Mouse (Mus musculus) neural tube, embryonic 14.5 days (tissue): ENCODE results near the gene Gm10570. TPM values are rescaled to one million over a fixed set of nuclear protein-coding genes. Genes with fewer than 3 reads are reported as not detected.

Source experiments
- ATAC-seq: fragments of 200-750 bp; cut with Nextera tagmentation; 2 replicates; pipeline ENCODE4 v1.8.0; 2017; ENCODE audit warnings: low read depth, mild to moderate bottlenecking, moderate TSS enrichment, moderate library complexity
- H3K27ac ChIP-seq: fragments of 300-500 bp; sonication (generic); 2 replicates; pipeline ENCODE4 v1.5.1; 2014; ENCODE audit warnings: low read depth, mild to moderate bottlenecking, control low read depth, low read length, moderate library complexity, mixed read lengths
- H3K27me3 ChIP-seq: fragments of 300-500 bp; sonication (generic); 2 replicates; pipeline ENCODE4 v1.6.1; 2014; ENCODE audit warnings: low read length; ENCODE audit not compliant: control insufficient read depth, insufficient read depth
- H3K36me3 ChIP-seq: fragments of 300-500 bp; sonication (generic); 2 replicates; pipeline ENCODE4 v1.6.1; 2014; ENCODE audit warnings: low read length, mixed read lengths; ENCODE audit not compliant: control insufficient read depth, insufficient read depth
- H3K4me1 ChIP-seq: fragments of 300-500 bp; sonication (generic); 2 replicates; pipeline ENCODE4 v1.6.1; 2014; ENCODE audit warnings: low read length; ENCODE audit not compliant: control insufficient read depth, insufficient read depth
- H3K4me2 ChIP-seq: fragments of 300-500 bp; sonication (generic); 2 replicates; pipeline ENCODE4 v1.6.1; 2014; ENCODE audit warnings: mild to moderate bottlenecking, low read depth, low read length, control low read depth
- H3K4me3 ChIP-seq: fragments of 300-500 bp; sonication (generic); 2 replicates; pipeline ENCODE4 v1.5.1; 2014; ENCODE audit warnings: low read depth, low read length, control low read depth, mixed read lengths
- H3K9ac ChIP-seq: fragments of 300-500 bp; sonication (generic); replicated peaks from 2 replicates; pipeline ENCODE4 v1.6.1; 2014; ENCODE audit warnings: low read depth, mild to moderate bottlenecking, control low read depth, low read length, mixed read lengths
- H3K9me3 ChIP-seq: fragments of 300-500 bp; sonication (generic); 2 replicates; pipeline ENCODE4 v1.6.1; 2016; ENCODE audit warnings: low read length; ENCODE audit not compliant: control insufficient read depth
- WGBS: fragments of 180-500 bp; shearing (Covaris S2); extraction: QIAGEN DNeasy Blood & Tissue Kit; methylation state at CpG from one replicate; pipeline ENCODE4 v1.1.7; 2014; 5-methylcytosine and 5-hydroxymethylcytosine counted together
- polyA plus RNA-seq: library from polyadenylated mRNA; unstranded; fragments of >200 nt; fragmentation: Nextera tagmentation; extraction: Ambion mirVana; gene quantifications from 2 replicates; pipeline ENCODE4 v1.2.1, GENCODE M21; 2014

Gene Gm10570
- polyA plus RNA-seq, 1 experiment from 2014 or later, result 1.8 TPM

DNA sequence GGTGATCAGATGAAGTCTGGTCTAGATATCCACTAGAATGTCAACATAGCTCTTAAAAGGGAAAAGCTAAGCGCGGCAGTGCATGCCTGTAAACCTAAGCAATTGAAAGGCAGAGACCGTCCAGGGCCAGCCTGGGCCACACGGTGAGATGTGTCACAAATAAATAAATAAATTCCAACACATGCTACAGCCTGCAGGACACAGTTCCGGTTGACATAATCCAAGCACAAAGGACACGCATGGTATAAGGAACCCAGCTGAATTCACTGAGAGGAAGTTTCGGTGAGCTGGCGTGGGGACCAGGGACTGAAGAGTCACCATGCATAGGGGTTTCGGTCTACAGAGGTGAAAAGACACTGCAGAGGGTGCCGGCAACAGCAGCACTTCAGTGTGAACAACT, 39.7 kb downstream of the Gm10570 start:
- 86% methylated on average over 10 of the region's 10 CpGs for WGBS
- no peak overlapping the region for H3K27ac ChIP-seq
- no peaks in the 10 kb centered on the region for H3K27me3 ChIP-seq
- ATAC-seq, result no peak
- no peak overlapping the region for H3K4me2 ChIP-seq
- peaks cover 9% of the 10 kb centered on the region for H3K4me1 ChIP-seq
- no peak overlapping the region for H3K4me3 ChIP-seq
- no peak overlapping the region for H3K9ac ChIP-seq
- H3K36me3 ChIP-seq, result no peaks in the 10 kb centered on the region
- no peaks in the 10 kb centered on the region for H3K9me3 ChIP-seq

DNA sequence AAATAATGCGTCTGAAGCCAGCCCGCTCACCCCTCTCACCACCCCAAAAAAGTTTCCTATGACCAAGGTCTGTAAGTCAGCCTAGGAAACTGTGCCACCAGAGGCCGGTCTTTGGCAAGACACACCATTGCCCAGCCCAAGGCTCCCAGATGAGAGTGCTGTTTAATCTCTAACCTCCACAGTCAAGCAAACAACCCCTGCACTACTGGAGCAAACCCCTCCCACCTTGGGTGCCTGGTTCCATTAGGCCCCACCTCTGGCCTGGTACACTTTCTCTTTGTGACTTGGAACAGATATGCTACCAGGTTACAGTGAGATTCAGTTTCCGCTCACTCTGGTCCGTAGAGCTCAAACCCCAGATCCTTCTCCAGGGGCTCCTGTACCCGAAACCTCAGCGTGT, 41.4 kb downstream of the Gm10570 start:
- no peaks in the 10 kb centered on the region for H3K27me3 ChIP-seq
- peaks cover 5% of the 10 kb centered on the region; the same call in 1 of the 2 replicates for H3K36me3 ChIP-seq
- H3K27ac ChIP-seq, result no peak overlapping the region
- H3K9ac ChIP-seq, result no peak overlapping the region
- no peak for ATAC-seq
- H3K4me1 ChIP-seq, result 0 out of 2 replicates have a peak, but pooled peaks cover 4% of the 10 kb centered on the region
- H3K4me3 ChIP-seq, result no peak overlapping the region
- no peaks in the 10 kb centered on the region for H3K9me3 ChIP-seq
- WGBS, result 90% methylated on average over 7 of the region's 7 CpGs
- no peak overlapping the region for H3K4me2 ChIP-seq

GRCm38 (mm10) chr4:130266601-130267000, 41.9 kb downstream of the Gm10570 start:
- no peaks in the 10 kb centered on the region for H3K27me3 ChIP-seq
- no peaks in the 10 kb centered on the region for H3K9me3 ChIP-seq
- ATAC-seq, result no peak
- H3K4me2 ChIP-seq, result no peak overlapping the region
- H3K9ac ChIP-seq, result no peak overlapping the region
- H3K27ac ChIP-seq, result no peak overlapping the region
- 78% methylated on average over 9 of the region's 9 CpGs for WGBS
- H3K4me3 ChIP-seq, result no peak overlapping the region
- H3K4me1 ChIP-seq, result 0 out of 2 replicates have a peak, but pooled peaks cover 4% of the 10 kb centered on the region
- peaks cover 5% of the 10 kb centered on the region; the same call in 1 of the 2 replicates for H3K36me3 ChIP-seq

- ATAC-seq, result peak; percentile 44; the same call in 1 of the 2 replicates
- H3K36me3 ChIP-seq, result peaks cover 5% of the 10 kb centered on the region
- H3K4me3 ChIP-seq, result no peak overlapping the region
- H3K27me3 ChIP-seq, result no peaks in the 10 kb centered on the region
- H3K9ac ChIP-seq, result no peak overlapping the region
- 27% methylated on average over 24 of the region's 24 CpGs for WGBS
- no peak overlapping the region for H3K27ac ChIP-seq
- H3K4me1 ChIP-seq, result 0 out of 2 replicates have a peak, but pooled peaks cover 4% of the 10 kb centered on the region
- H3K4me2 ChIP-seq, result no peak overlapping the region
- H3K9me3 ChIP-seq, result no peaks in the 10 kb centered on the region
Measured at GRCm38 (mm10) chr4:130264698-130265349, 43.6 kb downstream of the Gm10570 start.

GRCm38 (mm10) chr4:130264131-130264530, 44.3 kb downstream of the Gm10570 start:
- no peak overlapping the region for H3K9ac ChIP-seq
- no peak for ATAC-seq
- H3K4me1 ChIP-seq, result 0 out of 2 replicates have a peak, but pooled peaks cover 4% of the 10 kb centered on the region
- 17% methylated on average over 11 of the region's 11 CpGs for WGBS
- H3K27ac ChIP-seq, result no peak overlapping the region
- H3K9me3 ChIP-seq, result no peaks in the 10 kb centered on the region
- H3K4me2 ChIP-seq, result no peak overlapping the region
- peaks cover 5% of the 10 kb centered on the region for H3K36me3 ChIP-seq
- H3K27me3 ChIP-seq, result no peaks in the 10 kb centered on the region
- H3K4me3 ChIP-seq, result no peak overlapping the region

GRCm38 (mm10) chr4:130260406-130260805, 48.1 kb downstream of the Gm10570 start:
- Histone ChIP-seq H3K27ac (no peak overlapping the region), H3K4me2 (no peak overlapping the region), H3K9me3 (no peaks in the 10 kb centered on the region), H3K4me3 (no peak overlapping the region), H3K9ac (no peak overlapping the region), H3K27me3 (no peaks in the 10 kb centered on the region), H3K4me1 (0 out of 2 replicates have a peak, but pooled peaks cover 4% of the 10 kb centered on the region), H3K36me3 (peaks cover 8% of the 10 kb centered on the region)
- 44% methylated on average over 5 of the region's 5 CpGs for WGBS
- ATAC-seq, result no peak

Other genes starting within 250 kb of the Gm10570 start
- 66.2 and 68.3 TPM in 2 replicates for gene Pef1, start 206.1 kb downstream of the Gm10570 start, polyA plus RNA-seq
- gene Hcrtr1, start 169.3 kb downstream of the Gm10570 start, polyA plus RNA-seq, result 1.2 and 1.8 TPM in 2 replicates
- 0.79 and 4.7 TPM in 2 replicates for gene Tinagl1, start 133.6 kb downstream of the Gm10570 start, polyA plus RNA-seq
- not detected in 2 replicates for gene Gm853, start 86.3 kb downstream of the Gm10570 start, polyA plus RNA-seq
- 34.8 and 36.4 TPM in 2 replicates for gene Serinc2, start 29.5 kb downstream of the Gm10570 start, polyA plus RNA-seq
- 193 and 278 TPM in 2 replicates for gene Fabp3, start 79 bp downstream of the Gm10570 start, polyA plus RNA-seq
- 97.0 and 98.1 TPM in 2 replicates for gene Zcchc17, start 51.3 kb upstream of the Gm10570 start, polyA plus RNA-seq
- 101 and 102 TPM in 2 replicates for gene Snrnp40, start 51.5 kb upstream of the Gm10570 start, polyA plus RNA-seq